Mouse (Mus musculus): ENCODE data around the gene Hid1.

DNA sequence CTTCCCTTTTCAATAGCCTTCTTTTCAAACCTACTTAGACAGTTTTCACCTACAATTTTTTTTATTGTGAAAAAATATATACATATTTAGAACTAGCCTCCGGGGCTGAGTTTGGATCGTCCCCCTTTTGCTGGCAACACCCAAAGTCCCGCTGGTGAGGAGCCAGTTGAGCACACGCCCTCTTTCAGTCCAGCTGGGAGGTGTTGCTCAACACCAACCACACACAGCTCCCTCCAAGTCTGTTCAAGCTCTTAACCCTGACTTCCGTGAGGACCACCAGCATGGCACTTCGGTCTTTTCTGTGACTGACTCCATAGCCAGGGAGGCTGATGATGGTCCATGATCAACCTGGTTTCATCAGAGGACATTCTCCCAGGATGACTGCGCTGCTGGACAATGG lies 30.5 kb upstream of the Hid1 start:
- no peak for TF ChIP-seq GATA1 (IDR thresholded peaks at IDR 0.05; ENCODE audit: low read length)
- TF ChIP-seq TAL1 (IDR thresholded peaks at IDR 0.05; ENCODE audit: low read length) = no peak

Data from erythroblast, embryonic 14.5 days (primary cell).